Mouse (Mus musculus) embryonic facial prominence, embryonic 15.5 days (tissue): ENCODE results near the gene Gm37419. TPM values are rescaled to one million over a fixed set of nuclear protein-coding genes. Genes with fewer than 3 reads are reported as not detected.
A peak's percentile ranks its signal among the peaks of the same experiment; 100 is the strongest.

Experiments
- ATAC-seq: fragments of 200-750 bp; cut with Nextera tagmentation; 2 replicates; pipeline ENCODE4 v1.8.0; 2017; ENCODE audit warnings: low read depth, moderate TSS enrichment; ENCODE audit not compliant: insufficient number of reproducible peaks, low FRiP score, low TSS enrichment
- H3K27ac ChIP-seq: fragments of 300-500 bp; sonication (generic); replicated peaks from 2 replicates; pipeline ENCODE4 v1.5.1; 2015; ENCODE audit warnings: mild to moderate bottlenecking, inconsistent platforms
- H3K27me3 ChIP-seq: fragments of 300-500 bp; sonication (generic); 2 replicates; pipeline ENCODE4 v1.6.1; 2015; ENCODE audit warnings: inconsistent platforms
- H3K36me3 ChIP-seq: fragments of 300-500 bp; sonication (generic); 2 replicates; pipeline ENCODE4 v1.6.1; 2015; ENCODE audit warnings: mild to moderate bottlenecking, inconsistent platforms
- H3K4me1 ChIP-seq: fragments of 300-500 bp; sonication (generic); 2 replicates; pipeline ENCODE4 v1.6.1; 2015; ENCODE audit warnings: inconsistent platforms
- H3K4me2 ChIP-seq: fragments of 300-500 bp; sonication (generic); replicated peaks from 2 replicates; pipeline ENCODE4 v1.6.1; 2015; ENCODE audit warnings: mild to moderate bottlenecking, inconsistent platforms
- H3K4me3 ChIP-seq: fragments of 300-500 bp; sonication (generic); replicated peaks from 2 replicates; pipeline ENCODE4 v1.5.1; 2015; ENCODE audit warnings: mild to moderate bottlenecking, inconsistent platforms
- H3K9ac ChIP-seq: fragments of 300-500 bp; sonication (generic); 2 replicates; pipeline ENCODE4 v1.6.1; 2015; ENCODE audit warnings: inconsistent platforms
- H3K9me3 ChIP-seq: fragments of 300-500 bp; sonication (generic); replicated peaks from 2 replicates; pipeline ENCODE4 v1.6.1; 2016; ENCODE audit warnings: inconsistent platforms
- whole genome bisulfite sequencing: fragments of 180-500 bp; shearing (Covaris S2); methylation state at CpG from one replicate; pipeline ENCODE4 v1.1.7; 2015; 5-methylcytosine and 5-hydroxymethylcytosine counted together
- polyA plus RNA-seq: library from polyadenylated mRNA; unstranded; fragments of >200 nt; fragmentation: Nextera tagmentation; extraction: Ambion mirVana; gene quantifications from 2 replicates; pipeline ENCODE4 v1.2.1, GENCODE M21; 2015

The Gm37419 gene
- polyA plus RNA-seq, 1 experiment from 2014 or later: not detected

- 91% methylated on average over 14 of the region's 14 CpGs for WGBS
These were observed 22.2 kb upstream of the Gm37419 start for GRCm38 (mm10) chr16:23966066-23966465.

GRCm38 (mm10) chr16:23967301-23967700, 21.0 kb upstream of the Gm37419 start:
- Histone ChIP-seq H3K4me2 (no peak overlapping the region), H3K36me3 (peaks cover 48% of the 10 kb centered on the region), H3K27me3 (no peaks in the 10 kb centered on the region), H3K4me3 (no peak overlapping the region), H3K9me3 (no peaks in the 10 kb centered on the region), H3K9ac (no peak overlapping the region), H3K27ac (no peak overlapping the region), H3K4me1 (peaks cover 26% of the 10 kb centered on the region)
- 86% methylated on average over 7 of the region's 7 CpGs for WGBS
- ATAC-seq: no peak

More at GRCm38 (mm10) chr16:23966066-23966465, 22.2 kb upstream of the Gm37419 start:
- Histone ChIP-seq H3K4me2 (no peak overlapping the region), H3K4me1 (peaks cover 26% of the 10 kb centered on the region), H3K27ac (no peak overlapping the region), H3K4me3 (no peak overlapping the region), H3K9me3 (no peaks in the 10 kb centered on the region), H3K9ac (no peak overlapping the region), H3K36me3 (peaks cover 40% of the 10 kb centered on the region), H3K27me3 (no peaks in the 10 kb centered on the region)
- no peak for ATAC-seq

- Histone ChIP-seq H3K9ac (no peak overlapping the region), H3K27ac (peak overlapping the region; percentile 30; the same call in 1 of the 2 replicates), H3K27me3 (no peaks in the 10 kb centered on the region), H3K4me1 (peaks cover 23% of the 10 kb centered on the region), H3K9me3 (no peaks in the 10 kb centered on the region), H3K4me2 (no peak overlapping the region), H3K4me3 (no peak overlapping the region), H3K36me3 (peaks cover 60% of the 10 kb centered on the region)
- ATAC-seq: peak; percentile 17; the same call in 1 of the 2 replicates
- WGBS: 40% methylated on average over 4 of the region's 4 CpGs
These were observed 19.4 kb upstream of the Gm37419 start for GRCm38 (mm10) chr16:23968888-23969287.

GRCm38 (mm10) chr16:23969919-23970318, 18.4 kb upstream of the Gm37419 start:
- no peak overlapping the region for H3K4me3 ChIP-seq
- no peak for ATAC-seq
- no peaks in the 10 kb centered on the region for H3K9me3 ChIP-seq
- 52% methylated on average over 14 of the region's 14 CpGs for WGBS
- no peaks in the 10 kb centered on the region for H3K27me3 ChIP-seq
- peaks cover 70% of the 10 kb centered on the region for H3K36me3 ChIP-seq
- H3K4me1 ChIP-seq: peaks cover 14% of the 10 kb centered on the region
- no peak overlapping the region for H3K9ac ChIP-seq
- H3K27ac ChIP-seq: 0 out of 2 replicates have a peak overlapping the region, but pooled peaks have one; percentile 30
- no peak overlapping the region for H3K4me2 ChIP-seq

DNA sequence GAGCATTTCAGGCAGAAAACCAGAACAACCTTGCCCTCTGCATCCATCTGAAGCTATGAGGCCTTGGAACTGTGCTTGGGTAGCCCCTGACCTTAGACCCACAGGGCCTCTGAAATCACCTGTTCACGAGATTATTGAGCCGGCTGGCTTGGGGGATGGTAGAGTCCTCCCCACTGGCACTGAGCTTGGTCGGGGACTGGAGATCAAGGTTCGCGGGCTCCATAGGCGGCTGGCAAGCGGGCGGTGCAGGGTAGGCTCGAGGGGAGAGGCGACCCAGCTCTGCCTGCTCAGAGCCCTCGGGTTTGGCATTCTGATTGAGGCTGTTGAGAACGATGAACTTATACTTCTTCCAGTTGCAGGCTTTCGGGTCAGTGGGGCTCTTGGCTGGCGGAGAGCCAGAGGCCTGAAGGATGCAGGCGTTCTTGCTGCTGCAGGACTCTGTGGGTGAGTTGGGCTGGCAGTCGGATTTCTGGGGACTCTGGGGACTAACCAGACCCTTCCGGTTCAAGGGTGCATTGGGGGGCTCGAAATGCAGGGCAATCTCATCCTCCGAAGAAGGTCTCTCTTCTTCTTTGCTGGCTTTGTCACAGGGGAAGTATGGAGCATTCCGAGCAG, 16.0 kb upstream of the Gm37419 start:
- Histone ChIP-seq H3K4me1 (peaks cover 14% of the 10 kb centered on the region), H3K4me2 (no peak overlapping the region), H3K27ac (no peak overlapping the region), H3K27me3 (no peaks in the 10 kb centered on the region), H3K9ac (no peak overlapping the region), H3K4me3 (no peak overlapping the region), H3K9me3 (no peaks in the 10 kb centered on the region), H3K36me3 (peaks cover 65% of the 10 kb centered on the region)
- WGBS: 77% methylated on average over 20 of the region's 20 CpGs
- ATAC-seq: no peak

- Histone ChIP-seq H3K27me3 (no peaks in the 10 kb centered on the region), H3K27ac (no peak overlapping the region), H3K9me3 (no peaks in the 10 kb centered on the region), H3K4me3 (no peak overlapping the region), H3K4me2 (no peak overlapping the region), H3K9ac (no peak overlapping the region), H3K36me3 (peaks cover 58% of the 10 kb centered on the region), H3K4me1 (peaks cover 14% of the 10 kb centered on the region)
- no peak for ATAC-seq
- 72% methylated on average over 11 of the region's 11 CpGs for WGBS
These were observed 15.4 kb upstream of the Gm37419 start for GRCm38 (mm10) chr16:23972901-23973300.

GRCm38 (mm10) chr16:23973635-23974367, 14.5 kb upstream of the Gm37419 start:
- no peaks in the 10 kb centered on the region for H3K27me3 ChIP-seq
- ATAC-seq: no peak
- H3K36me3 ChIP-seq: peaks cover 49% of the 10 kb centered on the region
- peaks cover 14% of the 10 kb centered on the region for H3K4me1 ChIP-seq
- H3K9ac ChIP-seq: no peak overlapping the region
- H3K4me3 ChIP-seq: no peak overlapping the region
- no peak overlapping the region for H3K4me2 ChIP-seq
- 92% methylated on average over 9 of the region's 9 CpGs for WGBS
- H3K9me3 ChIP-seq: no peaks in the 10 kb centered on the region
- no peak overlapping the region for H3K27ac ChIP-seq

- peaks cover 40% of the 10 kb centered on the region for H3K36me3 ChIP-seq
- H3K9ac ChIP-seq: no peak overlapping the region
- H3K4me2 ChIP-seq: no peak overlapping the region
- peaks cover 15% of the 10 kb centered on the region for H3K4me1 ChIP-seq
- 93% methylated on average over 2 of the region's 2 CpGs for WGBS
- no peak overlapping the region for H3K4me3 ChIP-seq
- no peaks in the 10 kb centered on the region for H3K9me3 ChIP-seq
- no peak overlapping the region for H3K27ac ChIP-seq
- peaks cover 11% of the 10 kb centered on the region for H3K27me3 ChIP-seq
- no peak for ATAC-seq
These were observed 12.1 kb upstream of the Gm37419 start for GRCm38 (mm10) chr16:23976196-23976595.

DNA sequence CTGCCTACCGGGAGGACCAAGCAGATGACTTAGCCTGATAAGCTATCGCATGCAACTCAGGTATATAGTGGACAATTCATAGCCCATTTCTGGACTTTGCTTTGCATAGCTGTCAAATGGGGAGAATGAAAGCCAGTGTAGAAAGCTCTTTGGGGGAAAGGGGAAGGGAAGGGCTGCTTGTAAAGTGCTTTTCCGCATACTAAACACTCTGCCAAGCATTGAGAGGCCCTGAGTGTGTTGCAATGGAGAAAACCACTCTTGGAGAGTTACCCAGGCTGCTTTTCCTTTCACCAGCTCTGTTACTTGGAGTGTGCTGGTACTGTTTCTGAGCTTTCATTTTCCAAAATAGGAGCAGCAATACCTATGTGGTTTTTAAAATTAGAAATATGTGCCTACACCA, 10.6 kb upstream of the Gm37419 start:
- Histone ChIP-seq H3K9ac (no peak overlapping the region), H3K36me3 (peaks cover 28% of the 10 kb centered on the region), H3K4me2 (no peak overlapping the region), H3K4me1 (peaks cover 30% of the 10 kb centered on the region), H3K9me3 (no peaks in the 10 kb centered on the region), H3K27me3 (peaks cover 11% of the 10 kb centered on the region), H3K27ac (no peak overlapping the region), H3K4me3 (no peak overlapping the region)
- ATAC-seq: no peak
- 76% methylated on average over 3 of the region's 3 CpGs for WGBS

DNA sequence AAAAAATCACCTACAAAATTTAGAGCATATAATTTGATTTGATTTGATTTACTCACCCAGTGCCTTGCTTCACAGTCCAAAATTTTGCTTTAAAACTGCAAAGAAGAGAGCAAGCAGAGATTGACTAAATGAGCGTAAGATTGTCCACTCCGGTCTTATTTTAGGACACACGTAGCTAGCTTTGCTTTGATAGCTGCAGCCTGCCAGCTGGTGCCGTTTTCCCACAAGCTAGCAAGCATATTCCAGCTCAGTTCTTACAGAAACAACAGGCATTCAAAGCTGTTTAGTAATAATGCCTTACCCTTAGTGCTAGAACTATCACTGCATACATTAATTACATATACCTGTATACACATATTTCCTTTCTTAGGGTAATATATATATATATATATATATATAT, 9.8 kb upstream of the Gm37419 start:
- no peak for ATAC-seq
- Histone ChIP-seq H3K27ac (no peak overlapping the region), H3K4me1 (peaks cover 38% of the 10 kb centered on the region), H3K9ac (no peak overlapping the region), H3K9me3 (no peaks in the 10 kb centered on the region), H3K36me3 (peaks cover 25% of the 10 kb centered on the region), H3K4me3 (no peak overlapping the region), H3K4me2 (no peak overlapping the region), H3K27me3 (peaks cover 11% of the 10 kb centered on the region)
- WGBS: 69% methylated on average over 4 of the region's 4 CpGs

GRCm38 (mm10) chr16:23979446-23979845, 8.8 kb upstream of the Gm37419 start:
- Histone ChIP-seq H3K4me2 (no peak overlapping the region), H3K27me3 (peaks cover 11% of the 10 kb centered on the region), H3K4me1 (peaks cover 46% of the 10 kb centered on the region), H3K9ac (no peak overlapping the region), H3K27ac (no peak overlapping the region), H3K36me3 (peaks cover 15% of the 10 kb centered on the region; the same call in 1 of the 2 replicates), H3K9me3 (no peaks in the 10 kb centered on the region), H3K4me3 (no peak overlapping the region)
- 82% methylated on average over 9 of the region's 9 CpGs for WGBS
- no peak for ATAC-seq
